Mouse (Mus musculus): ENCODE measurements at regions not wholly inside any gene's neighbourhood (a gene's known extent, or its start where the extent isn't known, plus 50 kb on each side); places are given as distances from the start of the nearest gene placed in this dataset.

GRCm38 (mm10) chr16:86366197-86366596 lies 464.6 kb upstream of the Adamts5 start:
- DNase-seq (ENCODE audit: low read depth): no peak

GRCm38 (mm10) chr16:86361099-86361498 lies 459.5 kb upstream of the Adamts5 start:
- no peak for DNase-seq (ENCODE audit: low read depth)

- no peak for DNase-seq (ENCODE audit: low read depth)
Observed at GRCm38 (mm10) chr16:86355036-86355435, 453.4 kb upstream of the Adamts5 start.

GRCm38 (mm10) chr16:86347753-86348152 lies 446.1 kb upstream of the Adamts5 start:
- no peak for DNase-seq (ENCODE audit: low read depth)

GRCm38 (mm10) chr16:86346916-86347315 lies 445.3 kb upstream of the Adamts5 start:
- DNase-seq (ENCODE audit: low read depth): no peak

GRCm38 (mm10) chr16:86340311-86340710 lies 438.7 kb upstream of the Adamts5 start:
- DNase-seq (ENCODE audit: low read depth): no peak

- DNase-seq (ENCODE audit: low read depth): no peak
Observed at GRCm38 (mm10) chr16:86325406-86325805, 423.8 kb upstream of the Adamts5 start.

GRCm38 (mm10) chr16:86318898-86319297 lies 417.3 kb upstream of the Adamts5 start:
- no peak for DNase-seq (ENCODE audit: low read depth)

GRCm38 (mm10) chr16:86309696-86310095 lies 408.1 kb upstream of the Adamts5 start:
- DNase-seq (ENCODE audit: low read depth): no peak

GRCm38 (mm10) chr16:86303869-86304268 lies 402.2 kb upstream of the Adamts5 start:
- DNase-seq (ENCODE audit: low read depth): no peak

GRCm38 (mm10) chr16:86302451-86303145 lies 401.0 kb upstream of the Adamts5 start:
- DNase-seq (ENCODE audit: low read depth): no peak

GRCm38 (mm10) chr16:86294436-86294835 lies 392.8 kb upstream of the Adamts5 start:
- DNase-seq (ENCODE audit: low read depth): no peak

- no peak for DNase-seq (ENCODE audit: low read depth)
Observed at GRCm38 (mm10) chr16:86281326-86281725, 379.7 kb upstream of the Adamts5 start.

- no peak for DNase-seq (ENCODE audit: low read depth)
Observed at GRCm38 (mm10) chr16:86277031-86277430, 375.4 kb upstream of the Adamts5 start.

- DNase-seq (ENCODE audit: low read depth): no peak
Observed at GRCm38 (mm10) chr16:86261612-86262011, 360.0 kb upstream of the Adamts5 start.

GRCm38 (mm10) chr16:86252630-86253029 lies 351.0 kb upstream of the Adamts5 start:
- no peak for DNase-seq (ENCODE audit: low read depth)

GRCm38 (mm10) chr16:86250021-86250420 lies 348.4 kb upstream of the Adamts5 start:
- DNase-seq (ENCODE audit: low read depth): no peak

GRCm38 (mm10) chr16:86244191-86244590 lies 342.6 kb upstream of the Adamts5 start:
- DNase-seq (ENCODE audit: low read depth): no peak

GRCm38 (mm10) chr16:86242766-86243510 lies 341.3 kb upstream of the Adamts5 start:
- no peak for DNase-seq (ENCODE audit: low read depth)

GRCm38 (mm10) chr16:86222997-86223396 lies 321.4 kb upstream of the Adamts5 start:
- DNase-seq (ENCODE audit: low read depth): no peak

GRCm38 (mm10) chr16:86210547-86210946 lies 308.9 kb upstream of the Adamts5 start:
- no peak for DNase-seq (ENCODE audit: low read depth)

- no peak for DNase-seq (ENCODE audit: low read depth)
Observed at GRCm38 (mm10) chr16:86209319-86209718, 307.7 kb upstream of the Adamts5 start.

- no peak for DNase-seq (ENCODE audit: low read depth)
Observed at GRCm38 (mm10) chr16:86189874-86190273, 288.2 kb upstream of the Adamts5 start.
